10 mouse cellular contexts compared by ENCODE assay signal in the genomic region with DNA sequence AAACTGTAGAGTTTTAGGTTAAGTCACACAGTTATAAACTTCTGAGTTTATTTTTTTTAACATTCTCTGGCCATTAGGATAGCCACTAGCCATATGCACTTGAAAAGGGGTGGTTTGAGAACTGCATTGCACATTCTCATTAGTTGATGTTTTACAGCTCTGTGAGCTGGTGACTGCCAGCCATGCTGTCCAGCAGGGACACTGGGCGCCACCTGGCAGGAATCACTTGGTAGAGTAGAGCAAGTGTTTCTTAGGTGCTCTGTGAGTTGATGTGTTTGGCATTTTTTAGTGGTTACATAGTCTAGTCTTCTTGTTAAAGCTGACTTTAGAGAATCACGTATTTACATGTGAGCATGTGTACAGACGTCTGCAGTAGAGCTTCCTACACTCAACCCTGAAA. TPM values are rescaled to one million over a fixed set of nuclear protein-coding genes. Genes with fewer than 3 reads are reported as not detected.
DNase-seq lines count a peak whose midpoint lies in the region; ATAC-seq lines count a peak whose summit lies in the region.
"Had no signal": no experiment of that assay in that cellular context is flagged by ENCODE, and none has a peak within 500 bp of the region (broad histone marks: within the 10 kb centered on the region; RNA-seq: fewer than 3 reads in every experiment).

No protein-coding gene starts in this region.

- ATAC-seq in heart, embryonic 16.5 days (replicated peaks; ENCODE audit: extremely low read depth, insufficient read depth, low FRiP score) = no peak
- ATAC-seq in heart, embryonic 11.5 days (replicated peaks; ENCODE audit: insufficient number of reproducible peaks, low FRiP score, low TSS enrichment) = no peak
- no peak for ATAC-seq in embryonic facial prominence, embryonic 14.5 days (ENCODE audit: low read depth)
- no peak for ATAC-seq in hindbrain, embryonic 14.5 days (ENCODE audit: low FRiP score)
- ATAC-seq in midbrain, embryonic 13.5 days = no peak
- no peak for ATAC-seq in erythroid progenitor cell, adult 5-6 weeks (replicated peaks; ENCODE audit: low FRiP score, poor library complexity, severe bottlenecking)

- no peak overlapping the region for H3K4me3 ChIP-seq in heart, embryonic 16.5 days (ENCODE audit: low read length)
- H3K4me3 ChIP-seq in heart, embryonic 11.5 days (ENCODE audit: low read depth, low read length) = no peak overlapping the region
- H3K4me3 ChIP-seq in embryonic facial prominence, embryonic 14.5 days (ENCODE audit: low read depth, low read length) = no peak overlapping the region
- H3K4me3 ChIP-seq in hindbrain, embryonic 14.5 days (replicated peaks; ENCODE audit: low read length) = peak overlapping the region; percentile 5; the same call in 1 of the 2 replicates
- peak overlapping the region; percentile 2; the same call in 1 of the 2 replicates for H3K4me3 ChIP-seq in midbrain, embryonic 13.5 days (replicated peaks)

- no peak overlapping the region for H3K4me2 ChIP-seq in heart, embryonic 16.5 days (ENCODE audit: low read depth, low read length)
- no peak overlapping the region for H3K4me2 ChIP-seq in heart, embryonic 11.5 days
- peak overlapping the region; percentile 11; the same call in 1 of the 2 replicates for H3K4me2 ChIP-seq in embryonic facial prominence, embryonic 14.5 days (ENCODE audit: low read depth, low read length)
- peak overlapping the region; percentile 39 for H3K4me2 ChIP-seq in hindbrain, embryonic 14.5 days (replicated peaks)
- H3K4me2 ChIP-seq in midbrain, embryonic 13.5 days (replicated peaks) = peak overlapping the region; percentile 40

- no peak for DNase-seq in embryonic facial prominence, embryonic 14.5 days (ENCODE audit: low spot score)
- no peak for DNase-seq in hindbrain, embryonic 14.5 days (ENCODE audit: low spot score)
- DNase-seq in ovary, postnatal 10 days (ENCODE audit: low spot score) = no peak
- DNase-seq: cerebellum, postnatal 14 days; lung, postnatal 36 days had no signal

- H3K27me3 ChIP-seq in heart, embryonic 16.5 days (ENCODE audit: control insufficient read depth, insufficient read depth, low read length) = no peaks in the 10 kb centered on the region
- H3K27me3 ChIP-seq in heart, embryonic 11.5 days (ENCODE audit: control insufficient read depth, insufficient read depth, low read length) = no peaks in the 10 kb centered on the region
- no peaks in the 10 kb centered on the region for H3K27me3 ChIP-seq in embryonic facial prominence, embryonic 14.5 days (replicated peaks; ENCODE audit: control insufficient read depth, insufficient read depth, low read length)
- H3K27me3 ChIP-seq in hindbrain, embryonic 14.5 days (ENCODE audit: control insufficient read depth, insufficient read depth, low read length) = no peaks in the 10 kb centered on the region
- no peaks in the 10 kb centered on the region for H3K27me3 ChIP-seq in midbrain, embryonic 13.5 days

- peak overlapping the region; percentile 20; the same call in 1 of the 2 replicates for H3K9ac ChIP-seq in heart, embryonic 16.5 days (ENCODE audit: low read length)
- H3K9ac ChIP-seq in heart, embryonic 11.5 days (ENCODE audit: low read depth, low read length) = no peak overlapping the region
- peak overlapping the region; percentile 39; the same call in 1 of the 2 replicates for H3K9ac ChIP-seq in embryonic facial prominence, embryonic 14.5 days (ENCODE audit: low read depth, low read length)
- peak overlapping the region; percentile 47 for H3K9ac ChIP-seq in hindbrain, embryonic 14.5 days
- H3K9ac ChIP-seq in midbrain, embryonic 13.5 days (replicated peaks) = peak overlapping the region; percentile 55; the same call in 1 of the 2 replicates

- H3K27ac ChIP-seq in heart, embryonic 16.5 days (ENCODE audit: low read length) = no peak overlapping the region
- H3K27ac ChIP-seq in heart, embryonic 11.5 days (ENCODE audit: low read depth, low read length) = no peak overlapping the region
- H3K27ac ChIP-seq in embryonic facial prominence, embryonic 14.5 days (replicated peaks; ENCODE audit: low read depth, low read length) = no peak overlapping the region
- H3K27ac ChIP-seq in hindbrain, embryonic 14.5 days = no peak overlapping the region
- H3K27ac ChIP-seq in midbrain, embryonic 13.5 days = 0 out of 2 replicates have a peak overlapping the region, but pooled peaks have one; percentile 32

- H3K9me3 ChIP-seq in heart, embryonic 16.5 days (replicated peaks; ENCODE audit: control insufficient read depth, low read length) = no peaks in the 10 kb centered on the region
- H3K9me3 ChIP-seq in heart, embryonic 11.5 days (replicated peaks; ENCODE audit: control insufficient read depth, low read length) = no peaks in the 10 kb centered on the region
- no peaks in the 10 kb centered on the region for H3K9me3 ChIP-seq in embryonic facial prominence, embryonic 14.5 days (ENCODE audit: control insufficient read depth, low read length)
- no peaks in the 10 kb centered on the region for H3K9me3 ChIP-seq in hindbrain, embryonic 14.5 days (ENCODE audit: control insufficient read depth, low read length)
- no peaks in the 10 kb centered on the region for H3K9me3 ChIP-seq in midbrain, embryonic 13.5 days

- peaks cover 31% of the 10 kb centered on the region for H3K36me3 ChIP-seq in heart, embryonic 16.5 days (ENCODE audit: control insufficient read depth, insufficient read depth)
- H3K36me3 ChIP-seq in heart, embryonic 11.5 days (ENCODE audit: control insufficient read depth, insufficient read depth, low read length) = peaks cover 33% of the 10 kb centered on the region
- H3K36me3 ChIP-seq in embryonic facial prominence, embryonic 14.5 days (ENCODE audit: control insufficient read depth, insufficient read depth, low read length) = peaks cover 66% of the 10 kb centered on the region
- H3K36me3 ChIP-seq in hindbrain, embryonic 14.5 days (replicated peaks; ENCODE audit: control insufficient read depth, insufficient read depth) = peaks cover 61% of the 10 kb centered on the region
- peaks cover 49% of the 10 kb centered on the region for H3K36me3 ChIP-seq in midbrain, embryonic 13.5 days

- H3K4me1 ChIP-seq in heart, embryonic 16.5 days (ENCODE audit: control insufficient read depth, insufficient read depth, low read length) = peaks cover 64% of the 10 kb centered on the region
- H3K4me1 ChIP-seq in heart, embryonic 11.5 days (ENCODE audit: control insufficient read depth, insufficient read depth, low read length) = peaks cover 23% of the 10 kb centered on the region; the same call in 1 of the 2 replicates
- peaks cover 12% of the 10 kb centered on the region for H3K4me1 ChIP-seq in embryonic facial prominence, embryonic 14.5 days (ENCODE audit: control insufficient read depth, insufficient read depth, low read length)
- peaks cover 39% of the 10 kb centered on the region for H3K4me1 ChIP-seq in hindbrain, embryonic 14.5 days (replicated peaks; ENCODE audit: control insufficient read depth, insufficient read depth, low read length)
- H3K4me1 ChIP-seq in midbrain, embryonic 13.5 days (replicated peaks) = peaks cover 49% of the 10 kb centered on the region

- 71% methylated on average over 3 of the region's 3 CpGs for WGBS in heart, embryonic 16.5 days
- 83% methylated on average over 3 of the region's 3 CpGs for WGBS in heart, embryonic 11.5 days (ENCODE audit: insufficient replicate concordance)
- WGBS in embryonic facial prominence, embryonic 14.5 days = 53% methylated on average over 3 of the region's 3 CpGs
- WGBS in hindbrain, embryonic 14.5 days = 65% methylated on average over 3 of the region's 3 CpGs
- WGBS in midbrain, embryonic 13.5 days = 75% methylated on average over 3 of the region's 3 CpGs

RNA-seq across cellular contexts. Expression of gene Klf11, which starts 5.4 kb away (rescaled TPM):
- 20.3 and 21.1 TPM in 2 replicates for polyA plus RNA-seq in heart, embryonic 16.5 days (2015; fragmentation: Nextera tagmentation; extraction: Ambion mirVana)
- 12.2 and 15.3 TPM in 2 replicates for polyA plus RNA-seq in heart, embryonic 11.5 days (2014; fragmentation: Nextera tagmentation; extraction: Ambion mirVana)
- polyA plus RNA-seq in embryonic facial prominence, embryonic 14.5 days (2014; fragmentation: Nextera tagmentation; extraction: Ambion mirVana) = 12.1 and 16.3 TPM in 2 replicates
- polyA plus RNA-seq in hindbrain, embryonic 14.5 days (2014; fragmentation: Nextera tagmentation; extraction: Ambion mirVana) = 17.2 and 17.9 TPM in 2 replicates
- polyA plus RNA-seq in midbrain, embryonic 13.5 days (2015; fragmentation: Nextera tagmentation; extraction: Ambion mirVana) = 16.8 and 19.1 TPM in 2 replicates
- total RNA-seq in erythroid progenitor cell, adult 5-6 weeks (2015; ENCODE audit: low replicate concordance) = 30.6 and 40.0 TPM in 2 replicates
- 46.6 and 52.6 TPM in 2 replicates for total RNA-seq in erythroid progenitor cell, adult 5-6 weeks (2017; ENCODE audit: low replicate concordance)

RNA-seq across cellular contexts. Expression of gene Cys1, which starts 25.2 kb away (rescaled TPM):
- 0.97 and 1.5 TPM in 2 replicates for polyA plus RNA-seq in heart, embryonic 16.5 days (2015; fragmentation: Nextera tagmentation; extraction: Ambion mirVana)
- polyA plus RNA-seq in heart, embryonic 11.5 days (2014; fragmentation: Nextera tagmentation; extraction: Ambion mirVana) = 0.66 TPM in 2 replicates
- polyA plus RNA-seq in embryonic facial prominence, embryonic 14.5 days (2014; fragmentation: Nextera tagmentation; extraction: Ambion mirVana) = 6.1 and 7.1 TPM in 2 replicates
- polyA plus RNA-seq in hindbrain, embryonic 14.5 days (2014; fragmentation: Nextera tagmentation; extraction: Ambion mirVana) = 2.3 and 2.6 TPM in 2 replicates
- polyA plus RNA-seq in midbrain, embryonic 13.5 days (2015; fragmentation: Nextera tagmentation; extraction: Ambion mirVana) = 0.90 and 1.0 TPM in 2 replicates
- not detected in 2 replicates for total RNA-seq in erythroid progenitor cell, adult 5-6 weeks (2015; ENCODE audit: low replicate concordance)
- 0.39 TPM in 1 of 2 replicates, not detected in the other for total RNA-seq in erythroid progenitor cell, adult 5-6 weeks (2017; ENCODE audit: low replicate concordance)
- total RNA-seq: granulocyte monocyte progenitor cell, adult 5-6 weeks had no signal

RNA-seq across cellular contexts. Expression of gene Rrm2, which starts 51.6 kb away (rescaled TPM):
- polyA plus RNA-seq in heart, embryonic 16.5 days (2015; fragmentation: Nextera tagmentation; extraction: Ambion mirVana) = 231 and 265 TPM in 2 replicates
- 211 and 229 TPM in 2 replicates for polyA plus RNA-seq in heart, embryonic 11.5 days (2014; fragmentation: Nextera tagmentation; extraction: Ambion mirVana)
- polyA plus RNA-seq in embryonic facial prominence, embryonic 14.5 days (2014; fragmentation: Nextera tagmentation; extraction: Ambion mirVana) = 120 and 138 TPM in 2 replicates
- 42.8 and 52.5 TPM in 2 replicates for polyA plus RNA-seq in hindbrain, embryonic 14.5 days (2014; fragmentation: Nextera tagmentation; extraction: Ambion mirVana)
- 153 and 175 TPM in 2 replicates for polyA plus RNA-seq in midbrain, embryonic 13.5 days (2015; fragmentation: Nextera tagmentation; extraction: Ambion mirVana)
- total RNA-seq in erythroid progenitor cell, adult 5-6 weeks (2015; ENCODE audit: low replicate concordance) = 647 and 687 TPM in 2 replicates
- total RNA-seq in erythroid progenitor cell, adult 5-6 weeks (2017; ENCODE audit: low replicate concordance) = 662 and 846 TPM in 2 replicates

Comparison
In these comparisons a context has a peak if more than half of its experiments do, and no peak if none do; other contexts are left out.
1. H3K4me2 ChIP-seq: peak in embryonic facial prominence, embryonic 14.5 days (single experiment), hindbrain, embryonic 14.5 days (single experiment) and midbrain, embryonic 13.5 days (single experiment); none in heart, embryonic 16.5 days (single experiment) and heart, embryonic 11.5 days (single experiment).
2. H3K4me3 ChIP-seq: peak in hindbrain, embryonic 14.5 days (single experiment) and midbrain, embryonic 13.5 days (single experiment); none in heart, embryonic 16.5 days (single experiment), heart, embryonic 11.5 days (single experiment) and embryonic facial prominence, embryonic 14.5 days (single experiment).